Mouse (Mus musculus) embryonic fibroblast, embryonic 13.5 days (primary cell): Measurements from ENCODE around the gene Gm28048.

Experiments used
- CTCF ChIP-seq: IDR thresholded peaks from 2 replicates; pipeline ENCODE4 v1.5.1; 2011; ENCODE audit warnings: mild to moderate bottlenecking, control low read depth, low read length, moderate library complexity, borderline replicate concordance; ENCODE audit not compliant: insufficient read depth
- POLR2A ChIP-seq: IDR thresholded peaks from 2 replicates; pipeline ENCODE4 v1.6.1; 2011; ENCODE audit warnings: low read depth, mild to moderate bottlenecking, control low read depth, low read length, moderate library complexity

DNA sequence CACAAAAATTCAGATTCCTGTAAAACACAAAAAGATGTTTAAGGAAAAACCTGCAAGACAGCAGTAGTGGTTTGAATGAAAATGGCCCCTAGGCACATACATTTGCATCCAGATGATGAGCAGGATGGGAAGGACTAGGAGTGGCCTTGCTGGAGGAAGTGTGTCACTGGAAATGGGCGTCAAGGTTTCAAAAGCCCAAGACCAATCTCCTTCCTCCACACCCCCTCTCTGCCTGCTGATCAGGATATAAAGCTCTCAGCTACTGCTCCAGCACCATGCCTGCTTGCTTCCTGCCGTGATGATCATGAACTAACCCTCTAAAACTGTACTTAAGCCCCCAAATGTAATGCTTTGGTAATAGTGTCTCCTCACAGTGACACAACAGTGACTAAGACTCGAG lies 81.8 kb downstream of the Gm28048 start:
- no peak for TF ChIP-seq CTCF
- no peak for TF ChIP-seq POLR2A
